Mouse (Mus musculus) CD4-positive helper T cell, adult 2 months (primary cell): Measurements from ENCODE around the gene Gm37240.
A peak's percentile ranks its signal among the peaks of the same experiment; 100 is the strongest.

Experiments used
- DNase-seq: peaks from one replicate; pipeline ENCODE4 v3.0.0-alpha.2; 2012; ENCODE audit warnings: low read depth, missing footprints, low spot score

Gene Gm37240

DNA sequence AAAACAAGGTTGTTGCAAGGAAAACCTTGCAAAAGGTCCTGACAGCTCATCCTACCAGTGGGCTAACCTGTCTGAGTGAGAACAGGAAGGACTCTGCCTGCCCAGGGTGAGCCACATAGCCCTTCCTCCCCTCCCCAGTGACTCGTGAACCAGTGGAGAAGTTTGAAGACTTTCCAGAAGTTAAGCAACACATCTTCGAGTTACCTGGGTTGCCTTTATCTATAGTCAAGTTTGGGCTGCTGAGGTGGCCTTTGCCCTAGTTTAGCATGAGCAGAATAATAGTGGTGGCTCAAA, 252.2 kb downstream of the Gm37240 start:
- no peak for DNase-seq

DNA sequence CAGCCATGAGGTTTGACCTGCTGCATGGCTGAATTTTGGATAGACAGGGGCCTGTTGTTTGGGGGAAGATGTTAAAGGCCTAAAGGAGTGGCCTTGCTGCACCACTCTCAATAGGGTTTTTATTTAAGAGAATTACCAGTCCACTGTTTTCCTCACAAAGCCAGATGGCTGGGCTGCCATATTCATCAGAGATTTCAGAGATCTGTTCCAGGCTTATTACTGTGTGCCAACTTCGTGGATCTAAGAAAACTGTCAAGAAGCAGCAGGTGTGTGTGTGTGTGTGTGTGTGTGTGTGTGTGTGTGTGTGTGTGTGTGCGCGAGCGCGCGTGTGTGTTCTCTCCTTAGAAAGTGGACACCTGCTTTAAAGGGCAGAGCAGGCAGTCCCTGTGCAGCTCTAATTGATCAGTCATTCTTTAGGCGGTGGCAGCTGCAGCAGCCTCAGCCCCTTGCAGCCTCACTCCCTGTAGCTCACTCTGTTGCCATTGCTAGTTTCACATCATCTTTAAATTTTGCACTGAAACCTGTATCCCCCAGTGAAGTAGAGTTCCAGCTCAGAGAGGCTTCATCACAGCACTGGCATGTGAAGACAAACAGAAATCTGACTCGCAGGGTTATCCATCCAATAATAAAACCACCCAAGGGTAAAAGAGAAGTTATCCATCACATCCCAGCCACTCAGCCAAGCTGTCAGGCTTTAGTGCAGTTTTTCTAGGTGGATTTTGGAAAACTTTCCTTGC, 252.8 kb downstream of the Gm37240 start:
- DNase-seq: no peak

DNA sequence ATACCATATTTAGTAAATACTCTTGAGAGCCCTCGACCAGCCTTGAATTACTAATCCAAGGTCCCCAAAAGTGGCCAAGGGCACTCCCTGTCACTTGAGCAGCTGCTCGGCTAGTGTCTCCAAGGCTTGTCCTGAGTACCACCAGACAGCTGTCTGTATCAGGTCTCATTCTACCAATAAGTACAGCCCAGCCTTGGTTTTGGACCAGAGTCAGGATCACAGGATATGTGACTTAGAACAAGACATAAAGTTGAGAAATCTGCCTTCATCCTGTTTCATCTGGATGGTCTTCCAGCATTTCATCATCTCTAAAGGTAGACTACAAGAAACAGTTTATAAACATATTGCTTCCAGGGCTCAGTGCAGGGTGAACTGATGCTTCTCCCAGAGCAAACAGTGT, 253.6 kb downstream of the Gm37240 start:
- no peak for DNase-seq

DNA sequence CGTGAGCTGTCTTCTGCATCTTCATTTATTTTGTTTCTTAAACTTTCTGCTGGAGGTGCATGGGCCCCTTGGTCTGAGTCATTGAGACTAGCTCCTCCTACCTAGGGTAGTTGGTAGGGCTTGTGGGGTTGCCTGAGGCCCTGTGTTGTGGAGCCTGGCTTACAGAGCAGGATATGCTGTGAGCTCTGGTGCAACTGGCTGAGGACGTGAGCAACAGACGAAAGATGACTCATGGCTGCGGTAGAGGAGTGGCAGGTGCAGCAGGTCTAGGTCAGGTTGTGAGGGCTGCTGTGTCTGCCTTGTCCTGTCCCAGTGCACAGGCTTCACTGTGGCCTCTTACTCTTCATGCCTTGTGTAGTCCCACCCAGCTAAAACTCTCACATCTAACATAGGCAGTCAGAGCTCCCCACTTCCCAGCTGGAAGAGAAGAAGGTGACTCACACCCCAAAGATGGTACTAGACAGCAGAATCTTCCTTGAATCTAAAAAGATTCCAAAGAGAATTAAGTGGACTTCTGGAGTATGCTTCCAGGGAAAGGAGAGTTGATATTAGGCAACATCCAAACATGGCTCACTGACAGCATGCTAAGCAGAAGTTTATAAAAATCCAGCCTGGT, 257.3 kb downstream of the Gm37240 start:
- DNase-seq: peak; percentile 3

DNA sequence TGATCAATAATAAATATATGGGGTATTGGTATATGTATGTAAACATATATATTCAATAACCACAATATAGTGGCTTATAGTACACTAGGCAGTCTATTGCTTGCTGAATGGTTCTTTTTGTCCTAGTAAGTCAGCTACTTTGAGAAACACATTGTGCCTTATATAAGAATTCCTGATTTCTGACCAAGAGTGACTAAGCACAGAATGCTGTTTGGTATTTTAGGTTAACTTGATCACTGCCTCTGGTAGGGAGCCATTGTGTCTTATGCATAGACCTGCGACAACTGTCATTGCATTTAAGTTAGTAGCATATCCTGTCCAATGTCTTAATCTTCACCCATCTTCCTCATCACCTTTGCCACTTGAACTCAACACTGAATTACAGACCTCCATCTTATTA, 267.6 kb downstream of the Gm37240 start:
- DNase-seq: no peak

DNA sequence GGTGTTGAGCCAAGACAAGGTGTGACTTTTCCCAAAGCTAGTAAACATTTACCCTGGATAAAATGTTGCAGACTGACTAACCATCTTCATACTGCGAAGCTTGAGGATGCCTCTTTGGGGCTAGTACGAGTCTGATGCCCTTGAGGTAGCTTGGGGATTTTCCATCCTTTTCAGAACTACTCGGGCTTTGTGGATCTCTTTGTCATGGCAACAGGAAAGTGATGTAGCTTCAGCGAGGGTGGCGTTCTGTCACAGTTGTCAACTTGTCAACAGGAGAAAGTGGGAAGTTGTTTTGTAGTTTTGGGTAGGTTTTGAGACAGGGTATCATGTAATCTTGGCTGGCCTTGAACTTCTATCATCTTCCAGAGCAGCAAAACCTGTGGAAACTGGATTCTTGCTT, 268.0 kb downstream of the Gm37240 start:
- no peak for DNase-seq

DNA sequence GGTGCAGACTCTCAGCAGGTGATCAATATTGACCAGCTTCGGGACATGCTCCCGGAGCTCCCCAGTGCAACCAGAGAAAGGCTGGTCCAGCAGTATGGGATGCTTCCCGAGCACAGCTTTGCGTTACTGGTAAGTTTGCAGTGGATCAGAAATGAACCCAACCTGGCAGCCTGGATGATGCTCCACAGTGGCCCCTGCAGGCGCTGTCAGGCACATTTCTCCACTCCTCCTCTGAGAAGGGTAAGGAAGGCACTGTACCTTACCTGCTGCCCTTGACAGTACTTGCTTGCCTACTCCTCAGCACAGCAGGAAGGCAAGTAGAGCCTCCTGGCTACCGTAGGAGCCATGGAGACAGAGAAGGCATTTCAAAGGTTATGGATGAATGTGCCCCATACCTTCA, 268.4 kb downstream of the Gm37240 start:
- DNase-seq: no peak

DNA sequence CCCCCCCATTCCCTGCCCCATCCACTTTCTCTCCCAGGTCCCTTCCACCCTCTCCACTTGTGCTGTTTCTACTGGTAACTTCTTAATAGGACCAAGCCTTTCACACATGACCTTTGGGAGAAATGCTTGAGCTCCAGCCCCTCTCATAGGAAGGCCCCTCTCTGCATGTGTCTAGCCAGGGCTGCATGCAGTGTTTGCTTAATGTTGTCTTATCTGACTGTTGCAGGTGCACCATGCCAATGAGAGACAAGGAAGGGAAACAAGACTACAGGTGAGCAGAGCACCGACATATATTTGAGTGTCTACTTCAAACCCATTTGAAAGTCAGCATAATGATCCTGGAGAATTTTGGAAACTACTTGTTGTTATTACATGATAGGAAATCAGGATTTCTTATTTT, 270.9 kb downstream of the Gm37240 start:
- no peak for DNase-seq

DNA sequence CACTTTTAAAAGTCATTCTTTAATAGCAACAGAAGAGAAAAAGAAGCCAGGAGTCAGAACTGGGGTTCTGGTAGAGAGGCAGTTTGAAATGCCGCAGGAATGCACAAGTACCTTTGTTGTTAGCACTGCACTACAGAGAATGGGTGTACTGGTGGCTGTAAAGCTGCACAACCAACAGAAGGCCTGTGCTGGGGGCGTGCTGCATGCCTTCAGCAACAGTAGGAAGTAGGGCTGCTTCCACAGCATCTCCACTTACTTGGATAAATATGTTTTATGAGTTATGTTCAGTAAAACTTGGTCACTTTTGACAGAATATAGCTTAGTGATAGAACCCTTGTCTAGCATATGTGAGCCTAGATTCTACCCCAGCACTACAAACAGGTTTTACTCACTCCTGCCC, 279.6 kb downstream of the Gm37240 start:
- DNase-seq: no peak

DNA sequence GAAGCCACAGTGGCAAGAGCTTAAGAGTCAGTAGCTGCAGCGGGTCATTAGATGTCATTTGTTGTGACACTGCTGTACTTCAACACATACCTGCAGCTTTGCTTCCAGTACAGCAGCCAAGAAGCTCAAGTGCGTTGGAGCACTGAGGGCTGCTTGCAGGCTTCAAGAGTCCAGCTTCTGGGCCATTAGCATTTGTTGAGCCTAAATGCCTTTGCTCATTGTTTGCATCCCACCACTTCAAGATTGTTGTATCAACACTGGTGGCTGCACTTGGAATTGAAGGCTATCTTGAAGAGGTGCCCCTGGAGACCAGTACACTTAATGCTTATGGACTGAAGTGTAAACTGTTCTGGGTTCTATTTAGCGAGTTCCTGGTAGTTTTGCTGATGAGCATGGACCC, 280.4 kb downstream of the Gm37240 start:
- DNase-seq: no peak

DNA sequence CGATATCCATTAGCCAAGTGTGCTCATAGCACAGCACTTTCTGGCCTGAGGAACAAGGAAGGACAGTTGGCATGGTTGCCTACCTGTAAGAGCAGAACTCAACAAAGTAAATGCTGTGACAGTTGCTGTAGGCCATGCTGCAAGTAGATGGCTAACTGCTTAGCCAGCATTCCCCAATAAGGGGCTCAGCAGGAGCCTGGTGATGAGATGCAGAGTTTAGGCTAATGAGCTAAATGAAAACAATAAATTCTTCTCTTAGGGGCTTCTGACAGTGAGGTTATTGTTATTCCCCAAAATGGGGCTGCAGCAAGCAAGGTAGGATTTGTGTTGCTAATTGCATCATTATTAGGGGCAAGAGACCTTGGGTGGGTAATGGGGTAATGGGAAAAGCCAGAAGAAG, 283.5 kb downstream of the Gm37240 start:
- no peak for DNase-seq

DNA sequence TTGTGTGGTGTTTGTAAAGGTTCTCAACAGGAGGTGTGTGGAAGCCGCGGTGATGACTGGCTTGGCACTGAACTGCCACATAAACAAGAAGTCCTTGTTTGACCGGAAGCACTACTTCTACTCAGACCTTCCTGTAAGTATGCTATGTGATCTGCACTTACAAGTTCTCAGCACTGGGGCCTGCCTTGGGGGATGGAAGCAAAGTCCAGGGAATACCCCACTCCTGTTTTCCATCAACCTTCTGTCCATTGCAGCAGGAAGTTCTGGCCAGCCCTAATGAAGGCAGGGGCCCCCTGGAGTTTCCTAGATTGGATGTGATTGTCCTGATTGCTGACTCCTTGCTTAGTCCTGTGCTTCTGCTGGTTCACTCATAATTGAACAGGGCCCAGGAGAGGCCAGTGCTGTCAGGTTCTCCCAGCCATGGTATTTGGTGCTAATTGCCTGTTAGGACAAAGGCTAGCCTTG, 285.4 kb downstream of the Gm37240 start:
- no peak for DNase-seq

DNA sequence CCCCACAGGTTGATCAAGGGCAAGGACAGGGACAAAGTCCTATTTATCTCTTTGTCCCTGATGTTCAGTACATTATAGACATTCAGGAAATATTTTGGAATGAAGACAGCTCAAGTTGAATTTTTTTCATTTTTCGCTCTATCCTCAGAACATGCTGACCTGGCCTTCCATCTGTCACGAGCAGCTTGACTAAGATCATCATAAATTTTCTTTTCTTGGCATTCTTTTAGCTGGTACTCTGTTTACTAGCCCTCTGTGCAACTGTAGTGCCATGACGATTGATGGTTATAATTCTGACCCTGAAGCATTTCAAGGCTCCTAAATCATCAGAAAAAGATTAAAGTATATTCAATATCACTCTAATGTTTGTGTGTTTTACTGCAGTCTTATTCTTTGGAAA, 287.8 kb downstream of the Gm37240 start:
- DNase-seq: no peak

DNA sequence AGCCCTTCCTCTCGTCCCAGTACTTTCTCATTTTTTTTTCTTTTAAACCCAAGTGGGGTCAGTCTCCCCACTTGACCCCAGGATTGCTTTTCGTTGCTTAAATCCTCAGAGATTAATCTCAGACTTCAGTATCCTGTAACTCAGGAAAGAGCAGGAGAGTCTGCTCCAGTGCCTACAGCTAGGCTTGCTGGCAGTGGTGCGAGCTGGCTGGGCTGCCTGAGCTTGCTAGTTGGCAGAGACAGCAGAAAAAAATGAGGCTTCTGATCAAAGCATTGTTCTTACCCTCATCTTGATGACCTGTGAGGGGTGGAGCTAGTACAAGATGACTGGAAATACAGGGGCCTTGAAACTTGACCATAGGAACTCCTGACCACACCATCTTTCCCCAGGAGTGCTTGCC, 292.9 kb downstream of the Gm37240 start:
- DNase-seq: no peak

DNA sequence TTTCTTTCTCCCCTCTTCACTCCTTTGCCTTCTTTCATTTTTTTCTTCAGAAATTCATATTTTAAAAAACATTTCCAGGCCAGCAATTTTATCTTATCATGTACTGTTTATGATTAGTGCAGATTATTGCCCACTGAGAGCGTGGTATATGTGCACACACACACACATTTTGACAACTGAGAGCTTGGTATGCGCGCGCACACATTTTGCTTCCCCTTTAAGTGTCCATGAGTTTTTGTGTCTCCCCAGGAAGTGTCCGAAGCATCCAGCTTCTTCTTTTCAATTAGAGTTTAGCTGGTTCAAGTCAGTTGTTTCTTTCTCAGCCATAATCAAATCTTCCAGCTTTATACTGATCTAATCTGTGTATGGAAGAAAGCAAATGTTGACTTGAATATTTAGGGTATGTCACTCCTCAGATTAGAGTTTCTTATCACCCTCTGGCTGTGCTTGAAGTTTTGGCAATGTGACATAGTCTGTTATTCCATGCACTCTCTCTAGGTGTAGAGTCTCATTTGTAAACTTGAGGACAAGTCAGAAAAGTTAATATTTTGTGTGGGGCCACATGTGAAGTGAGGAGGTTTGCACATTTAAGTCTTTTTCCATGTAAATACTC, 294.6 kb downstream of the Gm37240 start:
- no peak for DNase-seq

DNA sequence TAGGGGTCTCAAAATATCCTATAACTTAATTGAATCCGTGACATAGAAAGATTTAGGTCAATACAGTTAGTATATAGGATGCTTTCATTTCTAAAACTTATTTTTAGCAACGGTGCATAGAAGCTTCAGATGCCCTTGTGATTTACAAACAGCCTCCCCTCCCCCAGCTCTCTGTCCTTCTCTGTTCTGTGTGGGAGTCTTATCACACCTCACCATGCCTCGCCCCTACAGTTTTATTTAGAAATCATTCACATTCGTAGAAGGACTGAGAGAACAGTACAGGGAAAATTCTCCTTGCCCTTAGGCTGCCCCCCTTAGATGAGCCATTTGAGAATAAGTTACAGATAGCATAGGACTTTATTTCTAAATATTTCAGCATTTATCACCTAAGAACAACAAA, 295.3 kb downstream of the Gm37240 start:
- no peak for DNase-seq

DNA sequence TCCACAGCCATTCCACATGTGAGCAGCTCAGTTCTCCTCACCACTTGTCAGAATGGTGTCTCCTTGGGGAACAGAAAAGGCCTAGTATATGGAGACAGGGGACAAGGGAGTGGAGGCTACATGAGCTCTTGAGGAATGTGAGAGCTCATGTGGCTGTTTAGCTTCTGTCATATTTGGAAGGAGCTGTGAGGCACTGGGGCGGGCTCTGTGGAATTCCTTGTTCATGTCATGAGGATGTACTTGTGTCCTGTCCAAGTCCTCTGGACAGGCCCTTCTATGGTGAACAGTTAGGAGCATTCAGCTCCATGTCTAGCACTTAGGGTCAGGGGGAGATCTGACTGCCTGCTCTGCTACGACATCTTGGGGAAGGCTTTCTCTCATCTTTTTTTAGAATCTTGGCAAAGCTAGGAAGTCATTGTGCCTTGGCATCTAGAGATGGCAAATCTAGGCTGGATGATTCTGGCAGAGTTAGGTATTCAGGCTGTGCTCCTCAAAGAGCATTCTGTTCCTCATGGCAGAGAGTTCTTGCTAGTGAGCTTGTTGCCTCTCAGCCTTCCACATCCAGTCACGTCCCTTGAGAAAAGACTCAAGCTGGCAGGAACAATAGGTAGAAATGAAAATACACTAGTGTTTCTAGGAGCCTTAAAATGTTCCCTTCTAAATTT, 297.1 kb downstream of the Gm37240 start:
- DNase-seq: no peak

DNA sequence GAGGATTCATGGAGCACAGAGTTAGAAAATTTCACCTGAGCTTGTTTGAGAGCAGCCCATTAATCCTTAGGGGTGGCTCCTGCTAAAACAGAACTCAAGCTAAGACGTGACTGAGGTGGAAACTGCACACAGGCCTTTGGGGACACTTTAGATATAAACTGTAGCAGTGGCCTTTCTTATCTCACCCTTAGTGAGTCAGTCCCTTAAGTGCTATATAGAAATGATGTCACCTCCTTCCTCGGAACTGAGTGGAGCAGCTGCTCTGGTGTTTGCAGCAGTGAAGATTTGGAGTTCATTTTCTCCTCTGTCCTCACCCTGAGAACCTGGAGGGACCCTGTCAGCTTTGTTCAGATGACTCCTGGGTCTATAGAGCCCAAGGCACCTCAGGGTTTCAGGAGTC, 298.6 kb downstream of the Gm37240 start:
- DNase-seq: no peak

DNA sequence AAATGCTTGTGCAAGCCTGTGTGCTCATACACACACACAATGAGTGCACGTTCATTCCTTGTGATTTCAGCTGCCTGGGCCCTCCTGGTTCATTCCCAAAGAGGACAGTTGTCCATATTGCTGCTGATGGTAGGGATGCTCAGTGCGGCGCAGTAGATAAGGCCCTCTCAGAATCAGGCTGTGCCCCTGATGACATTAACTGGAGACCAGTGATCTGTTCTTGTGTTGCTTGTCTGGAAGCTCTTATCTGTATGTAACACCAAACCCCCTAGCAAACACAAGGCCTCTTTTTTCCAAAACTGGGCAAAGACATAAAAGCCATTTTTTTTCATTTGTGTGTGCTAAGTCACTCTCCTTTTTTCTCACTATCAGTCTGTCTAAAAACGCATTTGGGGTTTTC, 302.4 kb downstream of the Gm37240 start:
- DNase-seq: no peak

DNA sequence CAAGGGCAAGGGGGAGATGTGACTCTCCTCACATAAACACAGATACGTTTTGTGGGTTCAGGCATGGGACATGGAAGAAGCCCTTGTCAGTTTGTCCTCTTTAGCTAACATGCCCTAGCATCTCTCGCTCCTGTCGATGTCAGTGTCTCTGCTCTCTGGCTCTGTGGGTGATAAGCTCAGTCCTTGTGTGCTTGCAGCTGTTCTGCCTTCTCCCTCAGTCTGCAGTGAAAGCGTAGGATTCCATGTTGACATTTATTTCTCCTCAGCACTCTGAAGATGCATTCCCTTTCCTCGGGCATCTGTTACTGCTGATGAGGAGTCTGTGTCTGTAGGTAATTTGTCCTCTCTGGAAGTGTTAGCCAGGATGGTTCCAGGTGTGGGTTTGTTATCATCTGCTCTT, 304.1 kb downstream of the Gm37240 start:
- no peak for DNase-seq

DNA sequence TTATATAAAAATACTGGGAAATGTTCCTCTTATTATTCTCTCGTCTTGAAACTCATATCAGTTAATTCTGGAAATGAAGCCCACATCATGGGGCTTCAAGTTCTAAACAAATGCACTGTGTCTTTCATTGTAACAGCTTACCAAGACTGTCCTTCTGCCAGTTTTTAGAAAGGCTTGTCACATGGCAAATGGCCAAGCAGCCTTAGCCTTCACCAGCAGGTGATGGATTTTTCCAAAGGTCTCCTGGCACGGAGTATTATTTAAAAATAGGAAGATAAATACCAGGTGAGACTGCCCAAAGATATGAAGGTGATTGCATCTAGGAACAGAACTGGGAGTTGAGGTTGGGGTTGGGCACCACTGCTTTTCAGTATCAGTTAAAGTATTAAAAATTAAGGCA, 304.6 kb downstream of the Gm37240 start:
- DNase-seq: no peak

DNA sequence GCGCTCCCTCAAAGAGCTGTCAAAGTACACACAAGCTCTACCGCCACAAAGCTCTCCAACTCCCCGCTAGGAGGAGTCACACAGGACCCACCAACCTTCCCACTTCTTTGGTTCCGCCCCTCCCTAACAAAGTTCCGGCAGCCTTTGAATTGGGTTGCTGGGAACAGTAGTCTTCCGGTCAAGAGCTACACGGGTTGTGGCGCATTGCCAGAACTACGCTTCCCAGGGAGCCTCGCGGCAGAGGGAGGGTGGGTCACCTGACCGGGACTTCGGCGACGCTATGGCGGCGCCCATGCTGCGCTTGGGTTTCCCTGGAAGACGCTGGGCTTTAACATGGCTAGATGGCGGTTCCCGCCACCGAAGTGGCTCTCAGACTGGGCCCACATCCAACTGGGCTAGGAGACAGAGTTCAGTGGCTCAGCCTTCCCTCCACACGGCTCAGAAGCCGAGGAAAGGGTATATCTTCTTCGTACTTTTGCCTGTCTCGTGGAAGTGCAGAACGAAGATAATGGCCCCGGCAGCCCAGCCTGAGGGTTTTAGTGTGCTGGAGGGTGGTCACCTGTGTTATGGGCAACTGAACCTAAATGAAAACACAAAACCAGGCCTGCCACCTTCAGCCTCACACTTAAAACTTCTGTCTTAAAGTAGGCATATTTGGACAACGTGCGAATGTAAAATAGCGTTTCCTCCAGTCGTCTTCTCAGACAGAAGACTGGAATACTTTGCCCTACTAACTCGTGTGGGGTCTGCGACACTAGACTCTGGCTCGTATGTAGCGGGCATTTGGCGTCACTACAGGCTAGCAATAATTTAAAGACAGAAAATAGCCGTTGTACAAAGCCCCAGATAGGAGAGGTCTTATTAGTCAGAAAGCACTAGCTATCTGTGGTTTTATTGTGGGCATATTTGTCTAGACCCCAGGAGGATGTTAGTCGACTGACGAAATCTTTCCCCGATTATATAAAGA, 313.2 kb downstream of the Gm37240 start, which contains the start of gene Gatb:
Gene Gatb (plus strand): TSS at position 256 of the 967 bp plus-strand sequence.
- DNase-seq: peak; percentile 98
